Mouse (Mus musculus): ENCODE results near the gene H2-Ke6. TPM values are rescaled to one million over a fixed set of nuclear protein-coding genes. Genes with fewer than 3 reads are reported as not detected.
"Not testable (repeated sequence)": the region's sequence is repeated elsewhere in the genome, so short reads cannot be mapped to it uniquely, and the experiment has no call there.

The H2-Ke6 gene
- polyA plus RNA-seq, 1 experiment from 2014 or later: 46.3 TPM

GRCm38 (mm10) chr17:33982136-33982535 lies 45.7 kb downstream of the H2-Ke6 start:
- H3K4me1 ChIP-seq (ENCODE audit: control insufficient read depth, insufficient read depth, low read length); H3K4me3 ChIP-seq (ENCODE audit: low read depth, low read length); H3K9me3 ChIP-seq (replicated peaks; ENCODE audit: control insufficient read depth, low read length); ATAC-seq (replicated peaks; ENCODE audit: insufficient number of reproducible peaks, low FRiP score, low TSS enrichment, low read depth); H3K36me3 ChIP-seq (replicated peaks; ENCODE audit: control insufficient read depth, insufficient read depth, low read depth, low read length); H3K4me2 ChIP-seq (ENCODE audit: low read depth, low read length); H3K9ac ChIP-seq (replicated peaks; ENCODE audit: low read length); H3K27ac ChIP-seq (replicated peaks; ENCODE audit: low read depth, low read length): not testable (repeated sequence)
- H3K27me3 ChIP-seq (ENCODE audit: control insufficient read depth, insufficient read depth, low read length): peaks cover 24% of the 10 kb centered on the region
- peak; percentile 60 for DNase-seq (ENCODE audit: low spot score)
- WGBS: 15% methylated on average over 8 of the region's 8 CpGs

DNA sequence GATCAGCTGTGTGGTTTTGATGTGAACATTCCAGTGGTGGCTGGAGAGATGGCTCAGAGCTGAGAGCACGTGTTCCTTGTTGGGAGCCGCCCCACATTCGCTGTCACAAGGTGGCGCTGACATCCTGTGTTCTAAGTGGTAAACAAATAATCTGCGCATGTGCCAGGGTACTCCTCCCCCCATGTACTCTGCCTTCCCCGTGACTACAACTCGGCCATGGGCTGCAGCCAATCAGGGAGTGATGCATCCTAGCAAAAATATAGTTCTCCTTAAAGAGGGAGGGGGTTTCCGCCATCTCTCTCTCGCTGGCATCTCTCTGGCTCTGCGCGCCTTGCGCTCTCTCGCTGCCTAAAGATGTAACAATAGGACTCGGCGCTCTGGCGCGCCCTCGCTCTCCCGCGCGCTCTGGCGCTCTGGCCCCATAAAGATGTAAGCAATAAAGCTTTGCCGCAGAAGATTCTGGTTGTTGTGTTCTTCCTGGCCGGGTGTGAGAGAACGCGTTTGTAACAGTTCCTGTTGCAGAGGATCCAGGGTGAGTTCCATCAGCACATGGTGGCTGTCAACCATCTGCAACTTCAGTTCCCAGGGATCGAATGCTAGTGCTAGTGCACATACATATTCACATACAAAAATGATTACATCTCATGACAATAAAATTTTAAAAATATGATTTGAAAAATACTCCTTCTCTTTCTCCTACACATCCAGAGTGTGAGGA lies 46.5 kb downstream of the H2-Ke6 start:
- not testable (repeated sequence) for H3K9me3 ChIP-seq (replicated peaks; ENCODE audit: control insufficient read depth, low read length); H3K27ac ChIP-seq (replicated peaks; ENCODE audit: low read depth, low read length); H3K4me1 ChIP-seq (ENCODE audit: control insufficient read depth, insufficient read depth, low read length); H3K36me3 ChIP-seq (replicated peaks; ENCODE audit: control insufficient read depth, insufficient read depth, low read depth, low read length)
- Histone ChIP-seq H3K4me2 (ENCODE audit: low read depth, low read length) (peak overlapping the region; percentile 53), H3K9ac (replicated peaks; ENCODE audit: low read length) (peak overlapping the region; percentile 60), H3K27me3 (ENCODE audit: control insufficient read depth, insufficient read depth, low read length) (peaks cover 27% of the 10 kb centered on the region), H3K4me3 (ENCODE audit: low read depth, low read length) (peak overlapping the region; percentile 49)
- ATAC-seq (replicated peaks; ENCODE audit: insufficient number of reproducible peaks, low FRiP score, low TSS enrichment, low read depth) (peak; percentile 89), DNase-seq (ENCODE audit: low spot score) (peak; percentile 95)
- under 1% methylated on average over 27 of the region's 27 CpGs for WGBS

GRCm38 (mm10) chr17:33980181-33981035 lies 47.5 kb downstream of the H2-Ke6 start:
- no peak overlapping the region for H3K9ac ChIP-seq (replicated peaks; ENCODE audit: low read length)
- peaks cover 28% of the 10 kb centered on the region for H3K27me3 ChIP-seq (ENCODE audit: control insufficient read depth, insufficient read depth, low read length)
- H3K27ac ChIP-seq (replicated peaks; ENCODE audit: low read depth, low read length): no peak overlapping the region
- no peak for ATAC-seq (replicated peaks; ENCODE audit: insufficient number of reproducible peaks, low FRiP score, low TSS enrichment, low read depth)
- H3K4me3 ChIP-seq (ENCODE audit: low read depth, low read length): no peak overlapping the region
- H3K4me1 ChIP-seq (ENCODE audit: control insufficient read depth, insufficient read depth, low read length): no peaks in the 10 kb centered on the region; the same call in 1 of the 2 replicates
- no peaks in the 10 kb centered on the region for H3K36me3 ChIP-seq (replicated peaks; ENCODE audit: control insufficient read depth, insufficient read depth, low read depth, low read length)
- no peak overlapping the region for H3K4me2 ChIP-seq (ENCODE audit: low read depth, low read length)
- H3K9me3 ChIP-seq (replicated peaks; ENCODE audit: control insufficient read depth, low read length): no peaks in the 10 kb centered on the region
- 77% methylated on average over 19 of the region's 19 CpGs for WGBS
- no peak for DNase-seq (ENCODE audit: low spot score)

DNA sequence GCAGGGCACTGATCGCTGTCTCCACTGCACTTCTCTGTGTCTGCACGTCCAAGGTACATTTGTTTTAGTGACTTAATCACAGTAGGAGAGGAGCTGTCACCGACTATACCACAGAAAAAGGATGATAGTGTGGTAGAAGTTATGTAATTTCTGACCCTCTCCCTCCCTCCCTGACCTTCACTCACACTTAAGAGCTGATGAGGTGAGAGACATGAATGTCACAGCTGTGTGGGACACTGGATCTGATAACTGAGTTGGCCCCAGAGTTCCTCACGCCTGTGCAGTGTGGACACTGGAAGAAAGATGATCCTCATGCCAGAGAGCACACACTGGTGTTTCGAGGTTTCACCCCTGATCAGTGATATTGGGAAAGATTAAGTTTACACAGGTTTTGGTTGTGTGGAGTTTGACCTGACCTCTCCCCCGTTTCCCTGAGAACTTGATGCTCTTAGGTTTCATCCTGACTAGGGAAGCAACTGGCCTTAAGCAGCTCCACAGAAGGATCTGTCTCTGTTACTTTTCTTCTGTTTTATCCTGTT lies 48.3 kb downstream of the H2-Ke6 start:
- Histone ChIP-seq H3K9ac (replicated peaks; ENCODE audit: low read length) (no peak overlapping the region), H3K27ac (replicated peaks; ENCODE audit: low read depth, low read length) (no peak overlapping the region), H3K9me3 (replicated peaks; ENCODE audit: control insufficient read depth, low read length) (no peaks in the 10 kb centered on the region), H3K4me3 (ENCODE audit: low read depth, low read length) (no peak overlapping the region), H3K4me2 (ENCODE audit: low read depth, low read length) (no peak overlapping the region), H3K27me3 (ENCODE audit: control insufficient read depth, insufficient read depth, low read length) (peaks cover 28% of the 10 kb centered on the region), H3K4me1 (ENCODE audit: control insufficient read depth, insufficient read depth, low read length) (no peaks in the 10 kb centered on the region; the same call in 1 of the 2 replicates), H3K36me3 (replicated peaks; ENCODE audit: control insufficient read depth, insufficient read depth, low read depth, low read length) (no peaks in the 10 kb centered on the region)
- ATAC-seq (replicated peaks; ENCODE audit: insufficient number of reproducible peaks, low FRiP score, low TSS enrichment, low read depth) (no peak), DNase-seq (ENCODE audit: low spot score) (no peak)
- 77% methylated on average over 6 of the region's 6 CpGs for WGBS

DNA sequence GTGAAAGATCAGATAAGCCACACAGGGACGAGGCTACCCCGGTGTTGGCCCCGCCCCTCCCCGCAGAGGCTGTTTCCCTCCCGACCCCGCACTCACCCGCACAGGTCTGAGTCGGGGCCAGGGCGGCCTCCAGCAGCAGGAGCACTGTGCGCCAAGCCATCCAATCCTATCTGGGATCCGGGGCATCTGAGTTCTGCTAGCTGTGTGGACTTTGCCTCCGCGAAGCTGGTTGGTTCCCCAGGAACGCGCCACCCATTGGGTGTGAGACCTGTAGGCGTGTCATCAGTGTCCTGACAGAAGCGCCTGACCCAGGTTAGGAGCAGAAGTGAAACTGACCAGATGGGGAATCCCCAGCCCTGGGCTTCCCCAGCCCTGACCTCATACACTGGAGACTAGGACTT lies 49.2 kb downstream of the H2-Ke6 start:
- ATAC-seq (replicated peaks; ENCODE audit: insufficient number of reproducible peaks, low FRiP score, low TSS enrichment, low read depth) (peak; percentile 26; the same call in 1 of the 2 replicates), DNase-seq (ENCODE audit: low spot score) (peak; percentile 40)
- peak overlapping the region; percentile 50 for H3K4me2 ChIP-seq (ENCODE audit: low read depth, low read length)
- no peak overlapping the region for H3K27ac ChIP-seq (replicated peaks; ENCODE audit: low read depth, low read length)
- 1% methylated on average over 17 of the region's 17 CpGs for whole genome bisulfite sequencing
- no peaks in the 10 kb centered on the region for H3K9me3 ChIP-seq (replicated peaks; ENCODE audit: control insufficient read depth, low read length)
- no peak overlapping the region; the same call in 1 of the 2 replicates for H3K9ac ChIP-seq (replicated peaks; ENCODE audit: low read length)
- no peaks in the 10 kb centered on the region for H3K36me3 ChIP-seq (replicated peaks; ENCODE audit: control insufficient read depth, insufficient read depth, low read depth, low read length)
- peak overlapping the region; percentile 21 for H3K4me3 ChIP-seq (ENCODE audit: low read depth, low read length)
- H3K27me3 ChIP-seq (ENCODE audit: control insufficient read depth, insufficient read depth, low read length): peaks cover 28% of the 10 kb centered on the region
- no peaks in the 10 kb centered on the region; the same call in 1 of the 2 replicates for H3K4me1 ChIP-seq (ENCODE audit: control insufficient read depth, insufficient read depth, low read length)

- H3K27ac ChIP-seq (replicated peaks; ENCODE audit: low read depth, low read length): no peak overlapping the region
- H3K36me3 ChIP-seq (replicated peaks; ENCODE audit: control insufficient read depth, insufficient read depth, low read depth, low read length): no peaks in the 10 kb centered on the region
- H3K9me3 ChIP-seq (replicated peaks; ENCODE audit: control insufficient read depth, low read length): no peaks in the 10 kb centered on the region
- WGBS: 2% methylated on average over 57 of the region's 57 CpGs
- no peak for DNase-seq (ENCODE audit: low spot score)
- H3K4me2 ChIP-seq (ENCODE audit: low read depth, low read length): peak overlapping the region; percentile 50
- peak overlapping the region; percentile 21 for H3K4me3 ChIP-seq (ENCODE audit: low read depth, low read length)
- H3K4me1 ChIP-seq (ENCODE audit: control insufficient read depth, insufficient read depth, low read length): no peaks in the 10 kb centered on the region; the same call in 1 of the 2 replicates
- H3K9ac ChIP-seq (replicated peaks; ENCODE audit: low read length): peak overlapping the region; percentile 37; the same call in 1 of the 2 replicates
- no peak for ATAC-seq (replicated peaks; ENCODE audit: insufficient number of reproducible peaks, low FRiP score, low TSS enrichment, low read depth)
- peaks cover 28% of the 10 kb centered on the region for H3K27me3 ChIP-seq (ENCODE audit: control insufficient read depth, insufficient read depth, low read length)
Measured at GRCm38 (mm10) chr17:33977861-33978557, 49.9 kb downstream of the H2-Ke6 start.
